Mouse (Mus musculus): Measurements from ENCODE around the gene Nceh1. TPM values are rescaled to one million over a fixed set of nuclear protein-coding genes. Genes with fewer than 3 reads are reported as not detected.
A peak's percentile ranks its signal among the peaks of the same experiment; 100 is the strongest.

Gene Nceh1
- total RNA-seq, 2 experiments from 2014 or later = 96.9 to 103 TPM

- no peak for DNase-seq (ENCODE audit: extremely low spot score in 1 of 2, low spot score in 2 of 2)
- intact Hi-C loops (cut with DNase I) = no loop called here
These were observed 119.7 kb downstream of the Nceh1 start for GRCm38 (mm10) chr3:27302339-27303022.

- intact Hi-C loops (cut with DNase I) = no loop called here
- DNase-seq (ENCODE audit: extremely low spot score in 1 of 2, low spot score in 2 of 2) = no peak
These were observed 124.0 kb downstream of the Nceh1 start for GRCm38 (mm10) chr3:27306815-27307214.

GRCm38 (mm10) chr3:27310973-27311372 is 128.2 kb downstream of the Nceh1 start:
- no peak for DNase-seq (ENCODE audit: extremely low spot score in 1 of 2, low spot score in 2 of 2)
- intact Hi-C loops (cut with DNase I) = no loop called here

GRCm38 (mm10) chr3:27311475-27311874 is 128.7 kb downstream of the Nceh1 start:
- intact Hi-C loops (cut with DNase I) = no loop called here
- DNase-seq (ENCODE audit: extremely low spot score in 1 of 2, low spot score in 2 of 2) = no peak

GRCm38 (mm10) chr3:27314506-27315164 is 131.9 kb downstream of the Nceh1 start:
- intact Hi-C loops (cut with DNase I) = no loop called here
- no peak for DNase-seq (ENCODE audit: extremely low spot score in 1 of 2, low spot score in 2 of 2)

GRCm38 (mm10) chr3:27316559-27317287 is 134.0 kb downstream of the Nceh1 start, which contains the start of gene Tnfsf10:
Gene Tnfsf10, plus strand, starts transcription at chr3:27317028.
- intact Hi-C loops (cut with DNase I) = no loop called here

GRCm38 (mm10) chr3:27317288-27318024 is 134.7 kb downstream of the Nceh1 start:
- intact Hi-C loops (cut with DNase I) = no loop called here
- DNase-seq (ENCODE audit: extremely low spot score in 1 of 2, low spot score in 2 of 2) = no peak

More at GRCm38 (mm10) chr3:27316559-27317287, 134.0 kb downstream of the Nceh1 start, which contains the start of gene Tnfsf10:
- DNase-seq (ENCODE audit: extremely low spot score in 1 of 2, low spot score in 2 of 2) = no peak

GRCm38 (mm10) chr3:27319650-27320049 is 136.9 kb downstream of the Nceh1 start:
- intact Hi-C loops (cut with DNase I) = no loop called here
- no peak for DNase-seq (ENCODE audit: extremely low spot score in 1 of 2, low spot score in 2 of 2)

GRCm38 (mm10) chr3:27320613-27321495 is 138.1 kb downstream of the Nceh1 start:
- intact Hi-C loops (cut with DNase I) = no loop called here
- DNase-seq (ENCODE audit: extremely low spot score in 1 of 2, low spot score in 2 of 2) = peak in 1 of 2 experiments; percentile 52

- no peak for DNase-seq (ENCODE audit: extremely low spot score in 1 of 2, low spot score in 2 of 2)
- intact Hi-C loops (cut with DNase I) = no loop called here
These were observed 139.8 kb downstream of the Nceh1 start for GRCm38 (mm10) chr3:27322591-27322990.

- intact Hi-C loops (cut with DNase I) = no loop called here
- no peak for DNase-seq (ENCODE audit: extremely low spot score in 1 of 2, low spot score in 2 of 2)
These were observed 140.8 kb downstream of the Nceh1 start for GRCm38 (mm10) chr3:27323551-27323950.

- intact Hi-C loops (cut with DNase I) = no loop called here
- no peak for DNase-seq (ENCODE audit: extremely low spot score in 1 of 2, low spot score in 2 of 2)
These were observed 143.9 kb downstream of the Nceh1 start for GRCm38 (mm10) chr3:27326633-27327191.

GRCm38 (mm10) chr3:27330706-27331105 is 147.9 kb downstream of the Nceh1 start:
- no peak for DNase-seq (ENCODE audit: extremely low spot score in 1 of 2, low spot score in 2 of 2)
- intact Hi-C loops (cut with DNase I) = no loop called here

Other genes with a start within 250 kb of the Nceh1 start
- gene Ect2, start 29.1 kb upstream of the Nceh1 start, total RNA-seq (2021) = 1 to 10 TPM; 2.4 to 2.7 TPM
- 1 to 10 TPM in 1 of 2 experiments, under 1 TPM in 1; 0.94 to 1.6 TPM for gene Tnfsf10, start 134.1 kb downstream of the Nceh1 start, total RNA-seq (2021)
- gene Ghsr, start 188.4 kb downstream of the Nceh1 start, total RNA-seq (2021) = under 1 TPM; 0.10 to 0.21 TPM

All from left cerebral cortex, postnatal 10 days (tissue).